Mouse (Mus musculus): ENCODE measurements at regions not wholly inside any gene's neighbourhood (a gene's known extent, or its start where the extent isn't known, plus 50 kb on each side); places are given as distances from the start of the nearest gene placed in this dataset.

DNA sequence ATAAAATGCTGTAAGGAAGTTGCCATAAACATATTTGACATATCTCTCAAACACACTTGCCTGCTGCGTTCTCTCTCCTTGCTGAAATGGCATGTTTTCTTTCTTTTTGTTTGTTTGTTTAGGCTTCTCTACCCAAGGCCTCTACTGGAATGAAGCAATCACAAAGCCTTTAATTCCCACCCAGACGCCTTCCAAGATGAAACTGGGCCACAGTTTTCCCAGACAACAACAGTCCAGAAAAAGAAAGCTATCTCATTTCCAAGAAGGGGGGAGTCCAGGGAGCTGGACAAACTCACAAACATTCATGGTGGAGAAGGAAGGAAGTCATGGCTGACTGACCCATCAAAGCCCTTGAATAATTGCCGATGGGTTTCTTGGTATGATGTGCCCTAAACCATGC lies 234.1 kb downstream of the Gm45692 start:
- TF ChIP-seq EP300 (optimal IDR thresholded peaks at IDR 0.05) (no peak), CTCF (IDR thresholded peaks at IDR 0.05; ENCODE audit: low read depth) (no peak)
